Mouse (Mus musculus) Muller cell, postnatal 12 days (primary cell): Measurements from ENCODE around the gene Fam122b.

ENCODE experiments used
- DNase-seq: peaks from one replicate; pipeline ENCODE4 v3.0.0-alpha.2; 2015; ENCODE audit errors: inconsistent ontology term

The Fam122b gene

GRCm38 (mm10) chrX:53201616-53202015 lies 68.0 kb downstream of the Fam122b start:
- DNase-seq = no peak

GRCm38 (mm10) chrX:53197681-53198080 lies 71.9 kb downstream of the Fam122b start:
- no peak for DNase-seq

GRCm38 (mm10) chrX:53196392-53196791 lies 73.2 kb downstream of the Fam122b start:
- no peak for DNase-seq
